Mouse (Mus musculus) gastrocnemius, postnatal 4 days (tissue): ENCODE measurements around the gene Mon1a. TPM values are rescaled to one million over a fixed set of nuclear protein-coding genes. Genes with fewer than 3 reads are reported as not detected.
A peak's percentile ranks its signal among the peaks of the same experiment; 100 is the strongest.

ENCODE experiments used
- DNase-seq, 2 experiments: peaks; one replicate each; pipeline ENCODE4 v3.0.0; 2021 to 2022; ENCODE audit warnings: low spot score in 2 of 2, mixed read lengths in 2 of 2
- long read RNA-seq, 2 experiments: library from polyadenylated mRNA; stranded (forward); transcript quantifications; one replicate each; pipeline ENCODE4 v2.0.0; 2021
- total RNA-seq, 2 experiments: library from RNA; stranded (reverse); gene quantifications; 2 replicates each; pipeline ENCODE4 v1.2.3; 2021

Mon1a gene
- total RNA-seq = 1 to 10 TPM; 5.3 to 6.2 TPM
- long read RNA-seq, experiment 1, transcript Mon1a-201 (6 exons, 2,042 nt) = major isoform, 6 of 9 reads
- long read RNA-seq, experiment 1, partial matches to known transcripts = 1 of 9 reads
- long read RNA-seq, experiment 1, other reads (novel, unspliced or antisense) = 2 of 9 reads
- long read RNA-seq, experiment 2, transcript Mon1a-201 (6 exons, 2,042 nt) = major isoform, 6 of 6 reads
- long read RNA-seq, experiment 2, partial matches to known transcripts = 0 of 6 reads
- long read RNA-seq, experiment 2, other reads (novel, unspliced or antisense) = 0 of 6 reads

GRCm38 (mm10) chr9:107887804-107888266, at the start of gene Mon1a:
Mon1a (plus strand) TSS chr9:107888151.
- DNase-seq = peak; percentile 53 to 76

GRCm38 (mm10) chr9:107838869-107839268, 49.1 kb upstream of the Mon1a start:
- DNase-seq = no peak

- DNase-seq = no peak
Measured at GRCm38 (mm10) chr9:107842709-107843108, 45.2 kb upstream of the Mon1a start.

- no peak for DNase-seq
Measured at GRCm38 (mm10) chr9:107848922-107849321, 39.0 kb upstream of the Mon1a start.

GRCm38 (mm10) chr9:107858343-107858742, 29.6 kb upstream of the Mon1a start:
- DNase-seq = no peak

GRCm38 (mm10) chr9:107864493-107864892, 23.5 kb upstream of the Mon1a start:
- no peak for DNase-seq

- DNase-seq = no peak
Measured at GRCm38 (mm10) chr9:107866081-107866480, 21.9 kb upstream of the Mon1a start.

GRCm38 (mm10) chr9:107872350-107873098, 15.4 kb upstream of the Mon1a start:
- peak; percentile 87 to 94 for DNase-seq

- DNase-seq = no peak
Measured at GRCm38 (mm10) chr9:107873137-107873536, 14.8 kb upstream of the Mon1a start, which contains the start of gene Rbm6. Rbm6 (minus strand) TSS chr9:107873237.

GRCm38 (mm10) chr9:107880411-107880810, 7.5 kb upstream of the Mon1a start:
- DNase-seq = no peak

- DNase-seq = no peak
Measured at GRCm38 (mm10) chr9:107888267-107888850, 408 bp downstream of the Mon1a start.

GRCm38 (mm10) chr9:107890260-107890659, 2.3 kb downstream of the Mon1a start:
- no peak for DNase-seq

GRCm38 (mm10) chr9:107891023-107891422, 3.1 kb downstream of the Mon1a start:
- DNase-seq = no peak

GRCm38 (mm10) chr9:107898563-107898962, 10.6 kb downstream of the Mon1a start:
- DNase-seq = no peak

GRCm38 (mm10) chr9:107899855-107900254, 11.9 kb downstream of the Mon1a start:
- DNase-seq = no peak

- peak in 1 of 2 experiments; percentile 57 for DNase-seq
Measured at GRCm38 (mm10) chr9:107900840-107901626, 13.1 kb downstream of the Mon1a start.

- no peak for DNase-seq
Measured at GRCm38 (mm10) chr9:107901627-107901914, 13.6 kb downstream of the Mon1a start.

- DNase-seq = peak; percentile 77 to 84
Measured at GRCm38 (mm10) chr9:107904726-107905125, 16.8 kb downstream of the Mon1a start.

- DNase-seq = peak; percentile 70 to 85
Measured at GRCm38 (mm10) chr9:107906252-107906966, 18.5 kb downstream of the Mon1a start, which contains the start of gene Mst1r. Mst1r (plus strand) TSS chr9:107906873.

GRCm38 (mm10) chr9:107906967-107907800, 19.2 kb downstream of the Mon1a start:
- no peak for DNase-seq
